Mouse (Mus musculus) retina, embryonic 14.5 days (tissue): ENCODE measurements around the gene Glmn.

Source experiments
- DNase-seq: peaks from one replicate; pipeline ENCODE4 v3.0.0-alpha.2; 2015; ENCODE audit warnings: low spot score

Glmn gene

GRCm38 (mm10) chr5:107597301-107598077 is at the start of gene Glmn, which contains the start of gene Rpap2:
Glmn (minus strand) TSS chr5:107597888.
Rpap2 (plus strand) TSS chr5:107597373.
- DNase-seq: peak; percentile 89

GRCm38 (mm10) chr5:107645935-107646334 is 48.2 kb upstream of the Glmn start:
- DNase-seq: no peak

- DNase-seq: no peak
These were observed 46.9 kb upstream of the Glmn start for GRCm38 (mm10) chr5:107644595-107644994.

- no peak for DNase-seq
These were observed 40.7 kb upstream of the Glmn start for GRCm38 (mm10) chr5:107638366-107638765.

GRCm38 (mm10) chr5:107637106-107637505 is 39.4 kb upstream of the Glmn start:
- no peak for DNase-seq

- DNase-seq: peak; percentile 61
These were observed 36.0 kb upstream of the Glmn start for GRCm38 (mm10) chr5:107633651-107634050.

GRCm38 (mm10) chr5:107621327-107621726 is 23.6 kb upstream of the Glmn start:
- no peak for DNase-seq

GRCm38 (mm10) chr5:107617986-107618385 is 20.3 kb upstream of the Glmn start:
- DNase-seq: no peak

- DNase-seq: peak; percentile 91
These were observed 13.5 kb upstream of the Glmn start for GRCm38 (mm10) chr5:107611224-107611623.

- no peak for DNase-seq
These were observed 692 bp upstream of the Glmn start for GRCm38 (mm10) chr5:107598380-107598779.

GRCm38 (mm10) chr5:107569148-107569547 is 28.5 kb downstream of the Glmn start:
- no peak for DNase-seq

GRCm38 (mm10) chr5:107556969-107557368 is 40.7 kb downstream of the Glmn start:
- no peak for DNase-seq

- no peak for DNase-seq
These were observed 43.4 kb downstream of the Glmn start for GRCm38 (mm10) chr5:107554336-107554735.

- no peak for DNase-seq
These were observed 49.2 kb downstream of the Glmn start for GRCm38 (mm10) chr5:107548444-107548843.

GRCm38 (mm10) chr5:107547955-107548354 is 49.7 kb downstream of the Glmn start:
- no peak for DNase-seq

GRCm38 (mm10) chr5:107545927-107546326 is 51.8 kb downstream of the Glmn start:
- DNase-seq: no peak

- DNase-seq: peak; percentile 68
These were observed 56.0 kb downstream of the Glmn start for GRCm38 (mm10) chr5:107541696-107542095.

- DNase-seq: no peak
These were observed 63.1 kb downstream of the Glmn start, which contains the start of gene 1700028K03Rik for GRCm38 (mm10) chr5:107534581-107534980. 1700028K03Rik (plus strand) TSS chr5:107534709.

- DNase-seq: no peak
These were observed 64.1 kb downstream of the Glmn start for GRCm38 (mm10) chr5:107533590-107533989.

- no peak for DNase-seq
These were observed 68.8 kb downstream of the Glmn start for GRCm38 (mm10) chr5:107528856-107529255.

GRCm38 (mm10) chr5:107524281-107524680 is 73.4 kb downstream of the Glmn start:
- DNase-seq: no peak

- no peak for DNase-seq
These were observed 75.8 kb downstream of the Glmn start for GRCm38 (mm10) chr5:107521897-107522296.

GRCm38 (mm10) chr5:107521386-107521785 is 76.3 kb downstream of the Glmn start:
- DNase-seq: no peak

GRCm38 (mm10) chr5:107518602-107519001 is 79.1 kb downstream of the Glmn start:
- no peak for DNase-seq
